Mouse (Mus musculus): ENCODE measurements around the gene Olfr948. TPM values are rescaled to one million over a fixed set of nuclear protein-coding genes. Genes with fewer than 3 reads are reported as not detected.

The Olfr948 gene
- not detected in 2 replicates for polyA plus RNA-seq (2012)

DNA sequence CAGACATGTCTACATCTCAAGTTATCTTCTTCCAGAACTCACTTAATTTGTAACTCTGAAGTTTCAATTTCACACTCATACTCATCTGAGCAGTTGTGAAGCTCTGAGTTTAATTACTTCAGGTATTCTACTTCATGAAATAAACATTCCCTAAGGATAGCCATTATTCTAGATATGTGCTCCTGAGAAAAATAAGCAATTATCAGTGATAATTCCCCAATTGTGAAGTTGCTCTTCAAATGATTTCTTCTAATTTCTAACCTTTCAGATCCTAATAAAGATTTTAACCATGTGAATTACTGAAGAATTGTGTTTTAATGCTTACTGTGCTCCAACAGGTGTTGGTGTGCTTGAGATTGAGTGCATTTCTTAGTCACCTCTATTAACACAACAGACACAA lies at the start of gene Olfr948:
Gene Olfr948, minus strand, starts transcription at position 101 of the 400 bp plus-strand sequence.

DNA sequence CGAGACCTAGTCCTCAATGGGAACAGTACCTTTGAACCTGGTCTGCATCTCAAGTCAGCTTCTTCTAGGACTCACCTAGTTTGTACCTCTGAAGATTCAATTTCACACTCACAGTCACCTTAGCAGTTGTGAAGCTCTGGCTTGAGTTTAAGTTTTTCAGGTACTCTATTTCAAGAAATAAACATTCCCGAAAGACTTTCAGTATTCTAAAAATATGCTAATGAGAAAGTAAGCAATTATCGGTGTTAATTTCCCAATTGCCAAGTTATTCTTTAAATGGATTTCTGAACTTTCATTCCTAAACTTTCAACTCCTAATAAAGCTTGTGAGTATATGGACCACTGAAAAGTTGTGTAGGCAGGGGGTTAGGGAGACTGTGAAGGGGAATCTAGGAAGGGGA lies 49.1 kb downstream of the Olfr948 start, which contains the start of gene Olfr945:
Gene Olfr945, minus strand, starts transcription at position 101 of the 400 bp plus-strand sequence.

Other genes starting within 250 kb of the Olfr948 start
- gene Olfr938, start 247.2 kb downstream of the Olfr948 start, polyA plus RNA-seq (2012), result not detected in 2 replicates
- gene Olfr27, start 197.9 kb downstream of the Olfr948 start, polyA plus RNA-seq (2012), result not detected in 2 replicates
- not detected in 2 replicates for gene Olfr943, start 159.7 kb downstream of the Olfr948 start, polyA plus RNA-seq (2012)
- not detected in 2 replicates for gene Olfr944, start 124.1 kb downstream of the Olfr948 start, polyA plus RNA-seq (2012)
- not detected in 2 replicates for gene Olfr1537, start 76.1 kb downstream of the Olfr948 start, polyA plus RNA-seq (2012)
- gene Olfr945, start 49.2 kb downstream of the Olfr948 start, polyA plus RNA-seq (2012), result not detected in 2 replicates
- gene Olfr951, start 61.4 kb upstream of the Olfr948 start, polyA plus RNA-seq (2012), result not detected in 2 replicates
- not detected in 2 replicates for gene Olfr952, start 101.1 kb upstream of the Olfr948 start, polyA plus RNA-seq (2012)
- gene Olfr954, start 130.7 kb upstream of the Olfr948 start, polyA plus RNA-seq (2012), result not detected in 2 replicates
- 0.05 TPM in 1 of 2 replicates, not detected in the other for gene Olfr955, start 145.9 kb upstream of the Olfr948 start, polyA plus RNA-seq (2012)
- gene Olfr44, start 167.9 kb upstream of the Olfr948 start, polyA plus RNA-seq (2012), result not detected in 2 replicates
- not detected in 2 replicates for gene Olfr957, start 189.8 kb upstream of the Olfr948 start, polyA plus RNA-seq (2012)
- gene Olfr958, start 228.0 kb upstream of the Olfr948 start, polyA plus RNA-seq (2012), result not detected in 2 replicates
- gene Olfr959, start 249.5 kb upstream of the Olfr948 start, polyA plus RNA-seq (2012), result not detected in 2 replicates

Measured in megakaryocyte-erythroid progenitor cell, adult 5 weeks (primary cell).